Mouse (Mus musculus): ENCODE results near the gene Tceal1. TPM values are rescaled to one million over a fixed set of nuclear protein-coding genes. Genes with fewer than 3 reads are reported as not detected.
"Not testable (repeated sequence)": the region's sequence is repeated elsewhere in the genome, so short reads cannot be mapped to it uniquely, and the experiment has no call there.

Tceal1 gene
- 10 to 100 TPM; 12.5 to 14.2 TPM for total RNA-seq (2021)

DNA sequence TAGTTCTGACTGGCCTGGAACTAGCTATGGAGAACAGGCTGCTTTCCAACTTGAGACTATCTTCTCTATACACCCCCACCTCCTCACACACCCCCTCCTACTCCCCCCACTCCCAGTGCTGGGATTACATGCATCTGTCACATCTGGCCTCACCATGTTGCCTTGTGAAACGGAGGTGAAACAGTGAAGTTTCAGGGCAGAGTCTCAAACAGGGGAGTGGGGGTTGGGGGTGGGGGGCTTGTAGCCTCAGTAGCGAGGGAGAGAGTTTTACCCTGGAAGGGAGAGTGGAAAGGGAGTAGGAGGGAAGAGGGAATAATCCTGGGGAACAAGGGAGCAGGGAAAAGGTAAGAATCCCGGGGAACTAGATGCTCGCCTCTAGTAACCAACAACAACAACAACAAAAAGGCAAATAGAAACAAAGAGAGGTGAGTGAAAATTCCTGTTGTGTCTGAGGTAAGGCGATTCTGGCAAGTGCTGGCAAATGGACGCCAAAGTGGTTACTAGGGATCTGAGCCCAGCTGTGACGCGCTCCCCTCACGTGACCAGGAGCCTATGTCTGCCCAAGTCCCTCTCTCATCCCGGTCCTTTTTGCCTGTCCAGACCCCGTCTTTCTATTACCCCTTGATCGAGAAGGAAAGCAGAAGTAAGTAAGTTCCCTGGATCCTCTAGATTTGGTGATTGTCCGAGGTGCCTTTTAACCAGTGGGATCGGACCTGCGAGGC lies at the start of gene Tceal1:
Gene Tceal1, plus strand, starts transcription at position 537 of the 722 bp plus-strand sequence.
- intact Hi-C loops (cut with DNase I), result no loop called here
- peak; percentile 70 for DNase-seq

DNA sequence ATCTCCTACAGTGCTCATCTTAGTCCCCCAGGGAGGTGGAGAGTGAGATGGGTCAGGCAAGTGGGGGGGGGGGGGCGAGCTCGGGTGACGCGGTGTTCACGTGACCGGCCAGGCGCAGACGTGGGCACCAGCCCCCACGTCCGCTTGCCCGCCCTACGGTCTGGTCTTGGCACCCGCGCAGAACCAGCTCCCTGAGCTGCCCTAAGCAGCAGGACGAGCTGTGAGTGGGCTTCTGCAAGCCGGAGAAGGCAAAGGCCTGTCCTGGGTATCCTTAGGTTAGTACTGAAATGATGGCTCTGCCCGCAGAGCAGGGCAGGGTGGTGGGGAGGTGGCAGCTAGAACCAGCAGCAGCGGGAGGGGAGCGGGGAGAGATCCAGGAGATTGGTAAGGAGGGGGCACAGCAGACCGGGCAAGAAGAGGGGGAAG lies 41.5 kb upstream of the Tceal1 start:
- intact Hi-C loops (cut with DNase I), result no loop called here
- DNase-seq, result peak; percentile 58

GRCm38 (mm10) chrX:136666762-136667464 lies 40.9 kb upstream of the Tceal1 start:
- intact Hi-C loops (cut with DNase I), result not testable (repeated sequence)

GRCm38 (mm10) chrX:136668794-136669193 lies 39.0 kb upstream of the Tceal1 start:
- intact Hi-C loops (cut with DNase I), result no loop called here
- DNase-seq, result no peak

More at GRCm38 (mm10) chrX:136666762-136667464, 40.9 kb upstream of the Tceal1 start:
- DNase-seq, result peak; percentile 23

GRCm38 (mm10) chrX:136680989-136681388 lies 26.8 kb upstream of the Tceal1 start:
- intact Hi-C loops (cut with DNase I), result no loop called here
- DNase-seq, result no peak

DNA sequence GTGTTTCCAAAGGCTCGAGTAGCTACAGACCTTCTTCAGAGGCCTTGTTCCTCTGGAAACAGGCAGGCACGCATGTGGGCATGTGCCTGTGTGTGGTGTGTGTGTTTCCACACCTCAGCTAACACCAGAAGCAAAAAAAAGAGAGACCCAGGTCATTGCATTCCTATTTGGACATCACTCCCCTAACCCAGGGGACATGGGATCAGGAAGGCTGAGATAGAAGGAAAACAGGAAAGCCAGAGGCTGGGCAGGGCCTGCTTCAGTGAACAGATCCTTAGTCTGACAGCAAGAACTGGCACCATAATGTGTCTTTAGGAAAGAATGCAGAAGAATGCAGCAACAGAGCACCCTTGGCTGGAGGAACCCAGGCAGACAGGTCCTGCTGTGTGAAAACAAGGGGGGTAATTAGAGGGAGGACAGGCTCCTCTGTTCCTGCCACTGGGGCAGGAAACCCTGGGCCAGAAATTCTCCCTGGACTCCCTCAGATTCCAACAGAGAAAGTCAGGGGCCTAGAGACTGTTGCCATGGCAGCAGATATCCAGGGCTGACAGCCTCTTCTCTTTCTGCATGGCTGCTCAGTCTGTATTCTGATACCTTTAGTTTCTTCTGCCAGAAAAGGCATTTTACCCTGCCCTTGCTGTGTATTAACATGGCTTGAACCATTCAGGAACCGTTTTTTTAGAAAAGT lies 16.0 kb upstream of the Tceal1 start:
- intact Hi-C loops (cut with DNase I), result not testable (repeated sequence)

DNA sequence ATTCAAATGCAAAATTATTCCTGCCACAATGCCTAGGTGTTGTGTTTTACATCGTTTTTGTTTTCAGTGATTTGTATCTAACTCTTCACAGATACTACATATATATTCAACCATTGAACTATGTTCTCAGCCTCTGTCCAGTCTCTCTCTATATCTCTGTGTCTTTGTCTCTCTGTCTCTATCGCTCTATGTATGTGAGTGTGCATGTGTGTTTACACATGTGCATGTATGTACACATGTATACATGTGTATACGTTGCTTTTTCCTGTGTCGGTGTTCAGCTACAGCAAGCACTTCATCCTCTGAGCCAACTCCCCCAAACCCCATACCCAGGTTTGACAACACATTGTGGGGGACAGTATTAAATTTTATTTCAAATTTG lies 15.5 kb upstream of the Tceal1 start:
- intact Hi-C loops (cut with DNase I), result no loop called here
- DNase-seq, result no peak

More for the DNA sequence above, 16.0 kb upstream of the Tceal1 start:
- not testable (repeated sequence) for DNase-seq

DNA sequence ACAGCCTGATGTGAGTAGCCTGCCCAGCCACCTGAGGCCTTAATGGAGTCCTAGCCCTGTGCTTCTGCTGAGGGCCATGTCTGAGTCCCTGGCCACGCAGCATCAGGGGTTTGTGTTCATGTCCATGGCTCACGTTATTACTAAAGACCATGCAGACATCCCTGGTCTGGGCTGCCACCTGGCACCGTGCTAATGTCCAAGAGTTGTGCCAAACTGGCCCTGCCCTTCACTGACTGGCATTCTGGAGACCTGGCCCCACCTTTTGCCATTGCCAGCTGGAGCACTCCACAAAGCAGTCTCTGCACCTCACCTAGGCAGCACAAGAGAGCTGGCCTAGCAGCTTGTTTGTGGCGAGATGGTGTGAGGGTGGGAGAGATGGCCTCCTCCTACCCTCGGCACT lies 14.6 kb upstream of the Tceal1 start:
- DNase-seq, result no peak
- intact Hi-C loops (cut with DNase I), result no loop called here

DNA sequence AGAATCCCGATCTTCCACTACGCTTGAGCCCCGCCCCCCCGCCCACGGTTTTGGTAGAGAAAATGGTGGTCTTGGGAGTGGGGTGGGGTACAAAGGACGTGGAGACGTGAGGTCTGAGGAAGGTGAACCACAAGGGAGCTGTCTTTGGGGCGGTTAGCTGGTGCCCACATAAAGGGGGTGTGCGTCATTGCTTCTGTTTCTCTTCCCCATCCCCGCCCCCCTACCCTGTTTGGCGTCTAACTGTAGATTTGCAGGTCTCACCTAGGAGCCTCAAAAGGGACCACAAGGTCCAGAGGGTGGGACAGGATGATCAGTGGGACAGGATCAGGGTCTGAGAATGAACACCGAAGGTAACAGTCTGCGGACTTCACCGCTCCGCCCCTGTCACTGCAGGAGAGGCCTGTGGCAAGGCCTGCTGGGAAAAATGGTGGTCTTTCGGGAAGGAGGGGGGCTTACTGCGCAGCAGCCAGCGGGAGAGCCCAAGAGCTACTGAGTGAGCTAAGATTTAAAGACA lies 443 bp downstream of the Tceal1 start:
- peak; percentile 62 for DNase-seq
- intact Hi-C loops (cut with DNase I), result no loop called here

DNA sequence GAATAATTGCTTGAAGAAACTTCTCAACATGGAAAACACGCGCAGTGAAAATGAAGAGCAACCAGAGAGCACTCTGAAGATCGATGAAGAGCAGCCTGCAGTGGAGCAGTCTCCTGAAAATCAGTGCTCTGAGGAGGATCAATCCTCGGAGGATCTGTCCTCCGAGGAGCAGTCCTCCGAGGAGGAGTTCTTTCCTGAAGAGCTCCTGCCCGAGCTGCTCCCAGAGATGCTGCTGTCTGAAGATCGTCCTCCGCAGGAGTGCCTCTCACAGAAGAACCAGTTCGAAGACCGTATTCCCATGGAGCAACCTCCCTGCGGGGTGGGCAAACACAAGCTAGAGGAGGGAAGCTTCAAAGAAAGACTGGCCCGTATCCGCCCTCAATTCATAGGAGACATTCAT lies 1.0 kb downstream of the Tceal1 start:
- intact Hi-C loops (cut with DNase I), result no loop called here
- peak; percentile 3 for DNase-seq

- intact Hi-C loops (cut with DNase I); DNase-seq: not testable (repeated sequence)
These were observed 7.1 kb downstream of the Tceal1 start for GRCm38 (mm10) chrX:136714742-136715474.

GRCm38 (mm10) chrX:136732016-136732415 lies 24.2 kb downstream of the Tceal1 start:
- intact Hi-C loops (cut with DNase I), result loop anchor here (10.0 kb wide), 1 partner anchor 107 kb away; no protein-coding TSS in a partner anchor
- no peak for DNase-seq

- intact Hi-C loops (cut with DNase I), result loop anchor here (5.0 kb wide), 1 partner anchor 277 kb away; no protein-coding TSS in a partner anchor
- peak; percentile 11 for DNase-seq
These were observed 32.5 kb downstream of the Tceal1 start for GRCm38 (mm10) chrX:136740087-136740790.

- DNase-seq, result peak; percentile 94
- intact Hi-C loops (cut with DNase I), result loop anchor here (5.0 kb wide), 1 partner anchor 276 kb away; no protein-coding TSS in a partner anchor
These were observed 33.2 kb downstream of the Tceal1 start for GRCm38 (mm10) chrX:136740791-136741650.

DNA sequence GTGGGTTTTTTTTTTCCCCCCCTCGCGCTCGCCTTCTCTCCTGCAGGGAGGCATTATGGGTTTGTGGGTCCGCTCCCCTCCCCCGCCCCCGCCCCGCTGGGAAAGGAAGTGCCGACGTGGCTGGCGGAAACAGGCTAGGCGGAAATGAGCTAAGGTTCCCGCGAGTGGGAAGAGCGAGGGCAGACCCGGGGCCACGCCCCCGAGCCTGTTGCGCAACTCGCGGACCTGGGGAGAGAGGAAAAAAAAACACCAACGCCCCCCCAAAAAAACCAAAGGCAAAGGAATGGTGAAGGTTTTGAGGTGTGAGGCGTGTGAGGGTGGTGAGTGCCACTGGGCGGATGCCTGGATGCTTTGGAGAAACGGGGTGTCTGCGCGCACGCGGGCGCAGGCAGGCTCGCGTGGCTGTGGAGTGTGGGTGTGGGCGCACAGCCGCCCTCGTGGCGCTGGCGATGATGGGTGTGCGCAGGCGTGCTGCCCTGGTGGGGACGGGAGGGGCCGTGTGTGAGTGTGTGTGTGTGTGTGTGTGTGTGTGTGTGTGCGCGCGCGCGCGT lies 33.9 kb downstream of the Tceal1 start:
- DNase-seq, result peak; percentile 81
- intact Hi-C loops (cut with DNase I), result loop anchor here (5.0 kb wide), 1 partner anchor 276 kb away; no protein-coding TSS in a partner anchor

- peak; percentile 1 for DNase-seq
- intact Hi-C loops (cut with DNase I), result loop anchor here (5.0 kb wide), 1 partner anchor 275 kb away; no protein-coding TSS in a partner anchor
These were observed 34.5 kb downstream of the Tceal1 start for GRCm38 (mm10) chrX:136742241-136742640.

DNA sequence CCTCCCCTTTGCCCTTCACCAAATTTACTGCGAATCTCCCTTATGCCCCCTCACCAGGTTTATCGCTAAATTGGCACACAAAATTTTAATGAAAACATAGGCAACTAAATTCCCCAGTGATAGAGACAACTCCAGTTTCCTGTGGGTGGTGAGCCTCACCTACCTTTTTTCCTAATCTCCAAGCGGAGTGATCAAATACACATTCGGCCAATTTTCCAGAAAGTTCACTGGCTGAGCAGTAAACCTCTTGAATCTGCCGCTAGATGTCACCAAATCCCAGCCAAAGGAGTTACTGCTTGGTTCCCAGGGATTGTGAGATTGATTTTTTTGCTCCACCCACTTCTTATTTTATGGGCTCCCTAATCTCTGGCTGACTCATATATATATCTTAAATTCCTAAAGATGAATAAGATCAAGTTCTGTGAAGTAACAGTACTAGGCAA lies 34.9 kb downstream of the Tceal1 start:
- intact Hi-C loops (cut with DNase I), result loop anchor here (5.0 kb wide), 1 partner anchor 275 kb away; no protein-coding TSS in a partner anchor
- DNase-seq, result peak; percentile 55

DNA sequence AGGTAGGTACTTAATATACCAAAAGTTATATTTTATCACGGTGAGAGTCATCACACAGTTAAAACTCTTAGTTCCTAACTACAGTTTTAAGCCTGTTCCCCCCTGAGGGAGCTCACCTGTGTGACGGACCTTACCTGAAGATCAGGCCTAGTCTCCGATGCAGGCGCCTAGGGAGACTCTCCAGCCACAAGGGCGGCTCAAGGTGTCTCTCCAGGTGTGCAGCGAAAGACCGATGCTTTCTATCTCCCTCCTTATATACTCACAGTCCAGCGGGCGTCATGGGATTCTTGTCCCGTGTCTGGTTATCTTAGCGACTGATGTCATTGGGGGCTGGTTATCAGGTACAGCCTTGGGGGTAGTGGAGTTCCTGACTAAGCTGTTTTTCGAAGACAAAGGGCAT lies 35.7 kb downstream of the Tceal1 start, which contains the start of gene Morf4l2:
Gene Morf4l2, minus strand, starts transcription at position 232 of the 400 bp plus-strand sequence.
- intact Hi-C loops (cut with DNase I), result loop anchor here (5.0 kb wide), 1 partner anchor 274 kb away; no protein-coding TSS in a partner anchor
- DNase-seq, result no peak

Measured in left cerebral cortex, postnatal 4 days (tissue).